Mouse (Mus musculus) ES-CJ7 (cell line): ENCODE measurements at regions not wholly inside any gene's neighbourhood (a gene's known extent, or its start where the extent isn't known, plus 50 kb on each side); places are given as distances from the start of the nearest gene placed in this dataset.

Source experiments
- DNase-seq: peaks from one replicate; pipeline ENCODE4 v3.0.0; 2011; ENCODE audit warnings: low read depth, low spot score

GRCm38 (mm10) chr2:128523425-128524108 is 67.4 kb upstream of the Spdye4c start:
- DNase-seq = no peak

GRCm38 (mm10) chr2:128526100-128526499 is 64.9 kb upstream of the Spdye4c start:
- DNase-seq = no peak

GRCm38 (mm10) chr2:128526883-128527344 is 64.1 kb upstream of the Spdye4c start:
- DNase-seq = no peak

GRCm38 (mm10) chr2:128536294-128536693 is 54.7 kb upstream of the Spdye4c start:
- DNase-seq = no peak

- DNase-seq = no peak
Observed at GRCm38 (mm10) chr2:128537425-128537824, 53.6 kb upstream of the Spdye4c start.

- no peak for DNase-seq
Observed at GRCm38 (mm10) chr2:128538736-128539135, 52.3 kb upstream of the Spdye4c start.
